8 mouse cellular contexts compared by ENCODE assay signal in genomic region chr7:123123665-123124298, GRCm38 (mm10). TPM values are rescaled to one million over a fixed set of nuclear protein-coding genes. Genes with fewer than 3 reads are reported as not detected.
DNase-seq lines count a peak whose midpoint lies in the region; ATAC-seq lines count a peak whose summit lies in the region.

Tnrc6a (plus strand) TSS chr7:123123885.

- H3K36me3 ChIP-seq in heart, embryonic 14.5 days (ENCODE audit: control insufficient read depth, insufficient read depth, low read length) = peaks cover 19% of the 10 kb centered on the region
- peaks cover 17% of the 10 kb centered on the region for H3K36me3 ChIP-seq in liver, embryonic 13.5 days
- H3K36me3 ChIP-seq in stomach, embryonic 16.5 days (ENCODE audit: control insufficient read depth, insufficient read depth, low read length) = no peaks in the 10 kb centered on the region

- H3K27me3 ChIP-seq in heart, embryonic 14.5 days (ENCODE audit: control insufficient read depth, insufficient read depth, low read length) = no peaks in the 10 kb centered on the region
- H3K27me3 ChIP-seq in liver, embryonic 13.5 days = no peaks in the 10 kb centered on the region
- H3K27me3 ChIP-seq in stomach, embryonic 16.5 days (ENCODE audit: control insufficient read depth, insufficient read depth, low read length) = no peaks in the 10 kb centered on the region

- H3K4me3 ChIP-seq in brown adipose tissue, adult 24 weeks (ENCODE audit: insufficient read depth, low read depth, low read length) = peak within 1 kb of the TSS; percentile 99
- peak within 1 kb of the TSS; percentile 98 to 100 for H3K4me3 ChIP-seq in heart, embryonic 14.5 days (ENCODE audit: control insufficient read depth in 1 of 2, insufficient read depth in 1 of 2, low read depth in 1 of 2, low read length in 2 of 2)
- H3K4me3 ChIP-seq in liver, embryonic 13.5 days (replicated peaks) = peak within 1 kb of the TSS; percentile 100
- peak within 1 kb of the TSS; percentile 95 for H3K4me3 ChIP-seq in stomach, embryonic 16.5 days (replicated peaks; ENCODE audit: low read length)

- no peaks in the 10 kb centered on the region for H3K9me3 ChIP-seq in heart, embryonic 14.5 days (ENCODE audit: control insufficient read depth, low read length)
- no peaks in the 10 kb centered on the region for H3K9me3 ChIP-seq in liver, embryonic 13.5 days (replicated peaks)
- H3K9me3 ChIP-seq in stomach, embryonic 16.5 days (replicated peaks; ENCODE audit: control insufficient read depth, low read length) = no peaks in the 10 kb centered on the region

- H3K27ac ChIP-seq in brown adipose tissue, adult 24 weeks (replicated peaks; ENCODE audit: low read depth, low read length) = peak within 1 kb of the TSS; percentile 100
- peak within 1 kb of the TSS; percentile 93 to 100 for H3K27ac ChIP-seq in heart, embryonic 14.5 days (replicated peaks in 1 of 2; ENCODE audit: control insufficient read depth in 1 of 2, insufficient read depth in 1 of 2, low read depth in 2 of 2, low read length in 2 of 2)
- H3K27ac ChIP-seq in liver, embryonic 13.5 days = peak within 1 kb of the TSS; percentile 92
- H3K27ac ChIP-seq in stomach, embryonic 16.5 days (ENCODE audit: low read length) = peak within 1 kb of the TSS; percentile 99

- peak within 1 kb of the TSS; percentile 100 for H3K9ac ChIP-seq in heart, embryonic 14.5 days (ENCODE audit: low read length)
- H3K9ac ChIP-seq in liver, embryonic 13.5 days = peak within 1 kb of the TSS; percentile 99
- H3K9ac ChIP-seq in stomach, embryonic 16.5 days (ENCODE audit: low read length) = peak within 1 kb of the TSS; percentile 99

- WGBS in heart, embryonic 14.5 days = 1% methylated on average over 53 of the region's 55 CpGs
- whole genome bisulfite sequencing in liver, embryonic 13.5 days (ENCODE audit: insufficient replicate concordance) = 0% methylated on average over 54 of the region's 55 CpGs
- WGBS in stomach, embryonic 16.5 days = under 1% methylated on average over 47 of the region's 55 CpGs

- peak; percentile 94 for DNase-seq in CD4-positive, CD25-positive, alpha-beta regulatory T cell, adult 2 months (ENCODE audit: low read depth, low spot score)
- DNase-seq in fibroblast of lung, adult 2 months (ENCODE audit: low read depth) = peak; percentile 79
- peak; percentile 95 for DNase-seq in kidney, postnatal 14 days
- DNase-seq in liver, embryonic 13.5 days = peak; percentile 88
- DNase-seq in neural tube, embryonic 10.5 days (ENCODE audit: extremely low spot score, low spot score) = peak; percentile 97

- H3K4me1 ChIP-seq in brown adipose tissue, adult 24 weeks (ENCODE audit: control insufficient read depth, insufficient read depth, insufficient read length, low read length) = peaks cover 4% of the 10 kb centered on the region; the same call in 1 of the 2 replicates
- peaks cover 0 to 37% of the 10 kb centered on the region in 2 experiments; a peak in 3 of 4 replicates for H3K4me1 ChIP-seq in heart, embryonic 14.5 days (ENCODE audit: control insufficient read depth in 2 of 2, insufficient read depth in 2 of 2, low read length in 2 of 2)
- H3K4me1 ChIP-seq in liver, embryonic 13.5 days (replicated peaks) = peaks cover 36% of the 10 kb centered on the region
- peaks cover 18% of the 10 kb centered on the region for H3K4me1 ChIP-seq in stomach, embryonic 16.5 days (ENCODE audit: control insufficient read depth, insufficient read depth, low read length)

- H3K4me2 ChIP-seq in heart, embryonic 14.5 days (ENCODE audit: low read length) = peak within 1 kb of the TSS; percentile 76
- H3K4me2 ChIP-seq in liver, embryonic 13.5 days = peak within 1 kb of the TSS; percentile 77
- peak within 1 kb of the TSS; percentile 72 for H3K4me2 ChIP-seq in stomach, embryonic 16.5 days (ENCODE audit: low read depth, low read length)

- ATAC-seq in heart, embryonic 14.5 days (ENCODE audit: insufficient number of reproducible peaks, insufficient read depth, low FRiP score, low read depth) = peak; percentile 86
- peak; percentile 97 for ATAC-seq in liver, embryonic 13.5 days (ENCODE audit: low read depth)
- peak; percentile 95 for ATAC-seq in stomach, embryonic 16.5 days (ENCODE audit: insufficient read depth, low FRiP score)

RNA-seq across cellular contexts. Expression of gene Tnrc6a, which starts in this region (rescaled TPM):
- polyA plus RNA-seq in brown adipose tissue, adult 24 weeks (2012; ENCODE audit: insufficient read depth, insufficient read length, missing spikeins) = 19.8 and 21.2 TPM in 2 replicates
- polyA plus RNA-seq in heart, embryonic 14.5 days (2014; fragmentation: Nextera tagmentation; extraction: Ambion mirVana) = 34.1 and 36.0 TPM in 2 replicates
- polyA plus RNA-seq in liver, embryonic 13.5 days (2015; fragmentation: Nextera tagmentation; extraction: Ambion mirVana) = 16.0 and 17.7 TPM in 2 replicates
- polyA plus RNA-seq in stomach, embryonic 16.5 days (2015; fragmentation: Nextera tagmentation; extraction: Ambion mirVana) = 32.9 and 42.3 TPM in 2 replicates

Comparison
In these comparisons a context has a peak if more than half of its experiments do, and no peak if none do; other contexts are left out.
1. Peak in every context shown above with its lines: DNase-seq, ATAC-seq, H3K4me3 ChIP-seq and H3K27ac ChIP-seq.